Mouse (Mus musculus) 3T3-L1 (cell line): Measurements from ENCODE around the gene Stk35.

Experiments used
- DNase-seq: peaks from one replicate; pipeline ENCODE4 v3.0.0-alpha.2; 2015; ENCODE audit warnings: low read depth, low spot score

Gene Stk35

GRCm38 (mm10) chr2:129800271-129800903, at the start of gene Stk35:
TSS of gene Stk35 (plus strand) at chr2:129800517.
- peak; percentile 84 for DNase-seq

- no peak for DNase-seq
Observed at GRCm38 (mm10) chr2:129782046-129782445, 18.3 kb upstream of the Stk35 start.

GRCm38 (mm10) chr2:129796501-129796900, 3.8 kb upstream of the Stk35 start:
- DNase-seq, result no peak

GRCm38 (mm10) chr2:129797709-129798108, 2.6 kb upstream of the Stk35 start:
- DNase-seq, result no peak

GRCm38 (mm10) chr2:129798410-129798809, 1.9 kb upstream of the Stk35 start:
- DNase-seq, result no peak

- no peak for DNase-seq
Observed at GRCm38 (mm10) chr2:129800904-129801230, 550 bp downstream of the Stk35 start.

GRCm38 (mm10) chr2:129801231-129802029, 1.1 kb downstream of the Stk35 start:
- peak; percentile 86 for DNase-seq

- DNase-seq, result no peak
Observed at GRCm38 (mm10) chr2:129805486-129805885, 5.2 kb downstream of the Stk35 start.

- DNase-seq, result no peak
Observed at GRCm38 (mm10) chr2:129806486-129806885, 6.2 kb downstream of the Stk35 start.

- DNase-seq, result no peak
Observed at GRCm38 (mm10) chr2:129810563-129810962, 10.2 kb downstream of the Stk35 start.

- no peak for DNase-seq
Observed at GRCm38 (mm10) chr2:129814033-129814432, 13.7 kb downstream of the Stk35 start.

GRCm38 (mm10) chr2:129815076-129815475, 14.8 kb downstream of the Stk35 start:
- DNase-seq, result no peak

GRCm38 (mm10) chr2:129817603-129818257, 17.4 kb downstream of the Stk35 start:
- no peak for DNase-seq

GRCm38 (mm10) chr2:129818868-129819267, 18.6 kb downstream of the Stk35 start:
- peak; percentile 69 for DNase-seq

- DNase-seq, result peak; percentile 44
Observed at GRCm38 (mm10) chr2:129819531-129819930, 19.2 kb downstream of the Stk35 start.

GRCm38 (mm10) chr2:129819951-129820350, 19.6 kb downstream of the Stk35 start:
- peak; percentile 86 for DNase-seq

GRCm38 (mm10) chr2:129821021-129821420, 20.7 kb downstream of the Stk35 start:
- no peak for DNase-seq

- DNase-seq, result no peak
Observed at GRCm38 (mm10) chr2:129821568-129821967, 21.3 kb downstream of the Stk35 start.

GRCm38 (mm10) chr2:129823310-129823709, 23.0 kb downstream of the Stk35 start:
- no peak for DNase-seq

- no peak for DNase-seq
Observed at GRCm38 (mm10) chr2:129824254-129824653, 23.9 kb downstream of the Stk35 start.

GRCm38 (mm10) chr2:129826141-129826540, 25.8 kb downstream of the Stk35 start:
- no peak for DNase-seq

GRCm38 (mm10) chr2:129832993-129833392, 32.7 kb downstream of the Stk35 start:
- peak; percentile 66 for DNase-seq

GRCm38 (mm10) chr2:129834221-129834620, 33.9 kb downstream of the Stk35 start:
- DNase-seq, result no peak
